Mouse (Mus musculus) kidney, adult 2 months (tissue): ENCODE data around the gene Dbil5.

ENCODE experiments used
- CTCF ChIP-seq: fragments of 200-500 bp; conservative IDR thresholded peaks from 2 replicates; pipeline ENCODE4 v1.5.1; 2011; ENCODE audit warnings: low read depth, mild to moderate bottlenecking, control low read depth, low read length, moderate library complexity, mixed read lengths; ENCODE audit not compliant: insufficient read depth, insufficient read length
- POLR2A ChIP-seq: fragments of 200-500 bp; IDR thresholded peaks from one replicate; pipeline ENCODE4 v1.6.1; 2011; ENCODE audit warnings: low read depth, low read length, control low read depth

GRCm38 (mm10) chr11:76255431-76256001, 38.1 kb downstream of the Dbil5 start:
- TF ChIP-seq CTCF: no peak
- TF ChIP-seq POLR2A: no peak
